Mouse (Mus musculus) kidney, adult 18-20 months (tissue): ENCODE measurements at regions not wholly inside any gene's neighbourhood (a gene's known extent, or its start where the extent isn't known, plus 50 kb on each side); places are given as distances from the start of the nearest gene placed in this dataset.

Source experiments
- DNase-seq: peaks from one replicate; pipeline ENCODE4 v3.0.0; 2021

- no peak for DNase-seq
Measured at GRCm38 (mm10) chr13:51299047-51299760, 109.2 kb upstream of the S1pr3 start.

DNA sequence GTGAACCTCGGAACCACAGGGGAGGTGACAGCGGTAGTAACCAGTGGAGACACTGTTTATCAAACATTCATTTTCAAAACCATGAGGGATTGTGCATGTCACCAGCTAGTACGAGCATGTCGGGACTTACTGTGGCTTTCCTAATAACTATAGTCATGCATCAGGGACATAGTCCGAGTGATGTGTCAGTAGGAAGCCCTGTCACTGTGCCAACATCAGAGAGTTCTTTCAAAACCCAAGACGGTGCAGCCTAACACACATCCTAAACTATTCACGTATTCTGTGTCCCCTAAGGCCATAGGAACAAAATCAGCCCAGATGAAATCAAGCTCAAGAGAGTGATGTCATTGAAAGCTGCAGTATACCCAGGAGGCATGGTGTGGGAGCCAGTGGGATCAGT, 107.0 kb upstream of the S1pr3 start:
- no peak for DNase-seq

DNA sequence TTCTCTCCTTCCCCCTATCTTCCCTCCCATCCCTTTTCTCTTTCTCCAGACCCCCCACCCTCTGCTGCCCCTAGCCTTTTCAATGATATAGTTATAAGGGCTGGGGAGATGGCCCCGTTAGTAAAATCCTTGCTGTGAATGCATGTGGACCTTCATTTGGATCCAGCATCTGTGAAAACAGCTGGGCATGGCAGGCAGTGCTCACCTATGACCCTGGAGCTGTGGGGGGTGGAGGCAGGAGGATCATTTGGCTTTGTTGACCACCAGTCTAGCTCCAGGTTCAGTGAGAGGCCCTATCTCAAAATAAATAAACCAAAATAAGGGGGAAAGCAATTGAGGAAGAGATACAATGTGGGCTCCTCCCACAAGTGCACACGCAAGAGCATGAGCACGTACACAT, 105.3 kb upstream of the S1pr3 start:
- DNase-seq = no peak

- DNase-seq = no peak
Measured at GRCm38 (mm10) chr13:51304631-51305030, 103.8 kb upstream of the S1pr3 start.

- DNase-seq = no peak
Measured at GRCm38 (mm10) chr13:51309446-51309845, 99.0 kb upstream of the S1pr3 start.

- no peak for DNase-seq
Measured at GRCm38 (mm10) chr13:51310041-51310440, 98.4 kb upstream of the S1pr3 start.

DNA sequence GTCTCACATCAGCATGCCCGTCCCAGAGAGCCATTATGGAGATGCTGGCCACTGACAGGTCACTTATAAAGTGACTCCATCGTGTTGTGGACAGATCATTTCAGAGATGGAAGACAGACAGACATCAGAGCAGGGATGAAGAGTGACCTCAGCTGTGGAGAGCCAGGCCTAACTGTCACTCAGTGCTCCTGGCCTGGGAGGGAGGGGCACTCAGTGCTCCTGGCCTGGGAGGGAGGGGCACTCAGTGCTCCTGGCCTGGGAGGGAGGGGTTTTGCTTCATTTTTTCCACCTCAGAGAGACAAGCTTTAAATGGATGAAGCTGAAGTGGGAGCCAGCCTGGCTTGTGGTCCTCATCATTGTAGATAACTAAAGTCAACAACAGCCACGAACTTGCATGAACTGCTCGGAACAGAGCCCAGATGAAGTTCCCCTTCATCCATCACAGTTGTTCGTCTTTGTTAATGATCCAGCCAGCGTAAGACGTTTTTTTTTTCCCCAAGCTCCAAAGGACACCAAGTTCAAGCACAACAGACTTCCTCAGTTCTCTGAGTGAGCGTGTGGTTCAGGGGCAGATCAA, 96.7 kb upstream of the S1pr3 start:
- no peak for DNase-seq

DNA sequence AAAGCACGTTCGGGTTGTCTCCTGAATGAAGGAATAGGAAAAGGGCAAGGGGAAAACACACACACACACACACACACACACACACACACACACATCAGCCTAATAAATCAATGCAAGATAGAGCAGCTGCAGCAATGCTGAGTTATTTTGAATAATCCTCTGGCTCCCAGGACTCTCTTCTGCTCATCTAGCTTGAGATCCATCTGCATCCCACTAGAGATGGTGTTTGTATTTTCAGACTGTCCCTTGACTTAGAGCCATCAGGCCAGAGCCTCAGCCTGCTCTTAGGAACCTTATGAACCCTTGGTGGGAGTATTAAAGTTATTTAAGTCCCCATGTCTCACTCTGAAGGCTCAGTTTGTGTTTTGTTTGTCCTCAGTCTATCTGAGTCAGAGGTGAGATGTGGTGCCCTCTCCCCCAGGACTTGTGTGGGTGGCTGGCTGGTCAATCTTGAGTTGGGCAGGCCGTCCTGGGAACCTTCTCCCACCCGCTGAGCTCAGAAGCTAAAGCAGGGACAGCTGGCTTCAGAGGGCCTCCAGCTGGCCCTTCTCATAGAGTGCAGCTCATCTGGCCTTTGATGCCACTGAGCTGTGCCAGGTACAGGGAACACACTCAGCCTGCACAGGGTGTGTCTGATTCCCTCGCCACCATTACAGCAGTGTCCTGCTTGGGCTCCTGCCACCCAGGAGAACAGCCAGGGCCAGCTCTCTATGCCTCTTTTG, 95.1 kb upstream of the S1pr3 start:
- DNase-seq = no peak

DNA sequence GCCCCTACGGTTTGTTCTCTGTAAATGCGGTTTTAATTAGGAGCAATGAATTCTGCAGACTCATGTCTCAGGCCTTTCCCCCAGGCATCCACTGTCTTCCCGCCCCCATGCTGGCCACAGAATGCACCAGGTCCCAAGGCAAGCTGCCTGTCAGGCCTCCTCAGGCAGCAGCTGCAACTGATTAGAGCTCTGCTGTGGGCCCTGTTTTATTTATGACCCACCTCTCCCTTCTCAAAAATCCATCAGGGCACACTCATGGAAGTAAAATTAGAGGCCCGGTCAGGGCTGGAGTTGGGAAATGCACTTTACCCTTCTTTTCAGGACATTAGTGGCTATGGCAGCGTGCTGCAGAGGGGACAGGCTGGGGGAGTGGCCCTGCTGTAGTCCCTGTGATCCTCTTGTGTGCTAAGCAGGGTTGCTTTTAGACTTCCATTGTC, 93.9 kb upstream of the S1pr3 start:
- no peak for DNase-seq

GRCm38 (mm10) chr13:51315008-51315778, 93.2 kb upstream of the S1pr3 start:
- DNase-seq = no peak

DNA sequence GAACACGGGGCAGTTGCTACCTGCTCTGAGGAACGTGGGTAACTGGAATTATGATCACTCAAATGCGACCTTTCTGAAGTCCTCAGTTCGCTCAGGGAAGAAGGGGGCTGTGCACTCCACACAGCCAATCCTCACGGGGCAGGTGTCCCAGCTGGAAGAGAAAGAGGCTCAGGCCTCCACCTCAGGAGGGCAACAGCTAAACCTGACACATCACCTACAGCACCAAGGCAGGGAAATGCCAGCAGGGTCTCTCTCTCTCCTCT, 92.7 kb upstream of the S1pr3 start:
- no peak for DNase-seq

DNA sequence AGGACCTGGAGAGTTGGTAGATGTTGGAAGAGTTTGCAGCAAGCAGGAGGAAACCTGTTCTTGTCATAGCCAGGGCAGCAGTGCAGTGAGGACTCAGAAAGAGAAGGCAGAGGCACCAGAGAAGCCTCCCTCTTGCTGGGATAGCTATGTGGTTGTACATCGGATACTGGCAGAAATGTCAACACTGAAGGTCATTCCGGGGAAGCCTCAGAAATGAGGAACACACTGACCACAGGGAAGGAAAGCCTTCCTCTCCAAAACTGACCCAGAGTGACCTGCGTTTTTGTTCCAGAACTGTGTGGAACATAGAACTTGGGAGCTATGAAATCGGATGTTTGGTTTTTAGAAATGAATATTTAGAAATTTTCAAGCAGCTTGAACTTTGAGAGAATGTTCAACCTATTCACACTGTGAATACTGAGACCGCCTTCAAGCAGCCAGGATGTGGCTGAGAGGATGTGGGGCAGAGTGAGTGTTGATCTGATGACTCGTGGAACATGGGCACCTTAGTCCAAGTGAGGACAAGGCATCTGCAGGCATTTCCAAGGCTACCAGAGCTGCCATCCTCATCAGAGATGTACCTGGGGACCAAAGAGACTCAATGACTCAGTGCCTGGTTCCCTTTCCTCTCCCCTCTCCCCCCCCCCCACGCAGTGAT, 85.3 kb upstream of the S1pr3 start:
- no peak for DNase-seq

DNA sequence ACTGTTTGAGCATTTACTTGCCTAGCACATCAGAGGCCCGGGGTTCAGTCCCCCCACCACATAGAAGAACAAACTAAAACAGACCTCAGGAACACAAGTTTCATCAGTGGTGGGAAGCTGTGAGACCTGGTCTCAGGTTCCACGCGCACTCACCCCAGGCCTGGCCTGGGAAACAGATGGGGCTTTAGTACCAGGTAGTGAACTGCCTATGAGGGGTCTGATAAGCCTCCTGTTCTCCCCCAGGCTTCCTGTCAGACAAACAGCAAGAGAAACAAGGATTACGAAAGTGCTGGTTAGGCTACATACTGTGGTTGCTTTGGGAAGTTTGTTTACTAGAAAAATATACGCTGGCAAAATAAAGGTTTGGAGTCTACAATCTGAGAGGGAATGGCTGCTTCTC, 83.7 kb upstream of the S1pr3 start:
- DNase-seq = no peak

GRCm38 (mm10) chr13:51325298-51325697, 83.1 kb upstream of the S1pr3 start:
- DNase-seq = no peak

GRCm38 (mm10) chr13:51326128-51326527, 82.3 kb upstream of the S1pr3 start:
- no peak for DNase-seq

- DNase-seq = no peak
Measured at GRCm38 (mm10) chr13:51328131-51328970, 80.1 kb upstream of the S1pr3 start.

DNA sequence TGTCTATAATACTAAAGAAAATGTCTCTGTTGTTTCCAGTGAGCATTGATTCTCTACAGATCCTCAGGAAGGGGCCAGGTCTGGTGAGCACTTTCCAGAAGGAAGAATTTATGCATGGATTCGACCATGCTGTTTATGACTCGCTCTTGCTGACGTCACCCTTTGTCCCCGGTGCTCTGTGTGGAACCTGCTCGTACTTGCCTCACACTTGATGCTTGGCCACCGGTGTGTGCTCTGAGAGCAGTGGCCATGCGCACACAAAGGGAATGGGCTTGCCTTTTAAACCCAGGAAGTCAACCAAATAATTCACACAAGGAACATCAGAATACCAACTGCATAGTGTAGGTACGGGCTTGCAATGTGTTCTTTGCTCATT, 79.5 kb upstream of the S1pr3 start:
- DNase-seq = no peak

DNA sequence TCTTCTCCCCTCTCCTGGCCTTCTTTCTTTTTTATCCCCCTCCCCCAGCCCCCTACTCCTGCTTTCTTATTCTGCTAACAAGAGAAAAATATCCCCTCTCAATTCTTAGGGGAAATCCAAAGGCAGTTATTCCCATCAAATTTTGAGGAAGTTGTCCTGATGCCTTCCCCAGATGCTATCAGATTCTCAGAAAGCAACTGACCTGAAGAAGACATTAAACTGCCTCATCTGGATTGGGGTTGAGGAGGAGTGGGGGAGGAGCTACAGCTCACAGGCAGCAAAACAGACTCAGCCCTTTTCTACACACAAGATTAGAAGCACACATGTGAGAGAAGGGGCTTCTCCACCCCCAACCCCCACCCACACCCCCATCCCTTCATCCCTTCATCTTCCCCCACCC, 78.7 kb upstream of the S1pr3 start:
- no peak for DNase-seq

- no peak for DNase-seq
Measured at GRCm38 (mm10) chr13:51332271-51332670, 76.2 kb upstream of the S1pr3 start.

GRCm38 (mm10) chr13:51333481-51333880, 75.0 kb upstream of the S1pr3 start:
- DNase-seq = no peak

DNA sequence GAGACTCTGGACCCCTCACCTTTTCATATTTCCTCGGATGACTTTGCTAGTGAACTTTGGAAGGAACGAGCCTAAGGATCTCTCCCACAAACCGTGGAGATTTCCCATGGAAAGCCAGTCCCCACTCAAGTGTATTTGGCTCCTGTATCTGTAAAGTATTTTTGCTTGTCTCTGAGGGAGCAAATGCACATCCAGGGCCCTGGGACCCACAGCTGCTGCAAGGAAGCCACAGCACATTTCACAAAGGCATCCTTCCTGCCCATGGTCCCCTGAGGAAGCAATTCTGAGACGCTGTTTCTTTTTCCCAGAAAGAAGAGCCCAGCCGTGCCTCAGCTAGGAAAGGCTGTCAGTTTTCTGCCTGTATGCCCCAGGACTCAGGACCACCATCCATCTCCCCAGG, 71.7 kb upstream of the S1pr3 start:
- no peak for DNase-seq

GRCm38 (mm10) chr13:51337931-51338330, 70.5 kb upstream of the S1pr3 start:
- no peak for DNase-seq
